Mouse (Mus musculus): ENCODE measurements at regions not wholly inside any gene's neighbourhood (a gene's known extent, or its start where the extent isn't known, plus 50 kb on each side); places are given as distances from the start of the nearest gene placed in this dataset.

GRCm38 (mm10) chr13:101221331-101222043 is 388.3 kb upstream of the Slc30a5 start:
- in situ Hi-C loops (cut with MboI, MseI): no loop called here

- in situ Hi-C loops (cut with MboI, MseI): no loop called here
These were observed 386.3 kb upstream of the Slc30a5 start for GRCm38 (mm10) chr13:101219568-101219967.

- in situ Hi-C loops (cut with MboI, MseI): no loop called here
These were observed 383.8 kb upstream of the Slc30a5 start for GRCm38 (mm10) chr13:101216897-101217480.

- in situ Hi-C loops (cut with MboI, MseI): no loop called here
These were observed 383.2 kb upstream of the Slc30a5 start for GRCm38 (mm10) chr13:101216421-101216820.

- in situ Hi-C loops (cut with MboI, MseI): no loop called here
These were observed 382.6 kb upstream of the Slc30a5 start for GRCm38 (mm10) chr13:101215792-101216221.

GRCm38 (mm10) chr13:101215131-101215641 is 382.0 kb upstream of the Slc30a5 start:
- in situ Hi-C loops (cut with MboI, MseI): no loop called here

- in situ Hi-C loops (cut with MboI, MseI): no loop called here
These were observed 380.9 kb upstream of the Slc30a5 start for GRCm38 (mm10) chr13:101214094-101214493.

- in situ Hi-C loops (cut with MboI, MseI): no loop called here
These were observed 380.1 kb upstream of the Slc30a5 start for GRCm38 (mm10) chr13:101213121-101213916.

GRCm38 (mm10) chr13:101212341-101212895 is 379.2 kb upstream of the Slc30a5 start:
- in situ Hi-C loops (cut with MboI, MseI): no loop called here

- in situ Hi-C loops (cut with MboI, MseI): no loop called here
These were observed 375.6 kb upstream of the Slc30a5 start for GRCm38 (mm10) chr13:101208788-101209187.

GRCm38 (mm10) chr13:101203463-101203862 is 370.2 kb upstream of the Slc30a5 start:
- in situ Hi-C loops (cut with MboI, MseI): no loop called here

GRCm38 (mm10) chr13:101202565-101203313 is 369.5 kb upstream of the Slc30a5 start:
- in situ Hi-C loops (cut with MboI, MseI): no loop called here

GRCm38 (mm10) chr13:101190249-101190830 is 357.1 kb upstream of the Slc30a5 start:
- in situ Hi-C loops (cut with MboI, MseI): no loop called here

GRCm38 (mm10) chr13:101182387-101182786 is 349.2 kb upstream of the Slc30a5 start:
- in situ Hi-C loops (cut with MboI, MseI): no loop called here

GRCm38 (mm10) chr13:101175017-101175689 is 341.9 kb upstream of the Slc30a5 start:
- in situ Hi-C loops (cut with MboI, MseI): no loop called here

GRCm38 (mm10) chr13:101161768-101162167 is 328.5 kb upstream of the Slc30a5 start:
- in situ Hi-C loops (cut with MboI, MseI): no loop called here

- in situ Hi-C loops (cut with MboI, MseI): no loop called here
These were observed 326.7 kb upstream of the Slc30a5 start for GRCm38 (mm10) chr13:101159878-101160277.

- in situ Hi-C loops (cut with MboI, MseI): no loop called here
These were observed 320.5 kb upstream of the Slc30a5 start for GRCm38 (mm10) chr13:101153760-101154159.

GRCm38 (mm10) chr13:101142761-101143160 is 309.5 kb upstream of the Slc30a5 start:
- in situ Hi-C loops (cut with MboI, MseI): no loop called here

GRCm38 (mm10) chr13:101142104-101142735 is 309.0 kb upstream of the Slc30a5 start:
- in situ Hi-C loops (cut with MboI, MseI): no loop called here
